Mouse (Mus musculus): Measurements from ENCODE around the gene H2-T23.
A peak's percentile ranks its signal among the peaks of the same experiment; 100 is the strongest.
"Not testable (repeated sequence)": the region's sequence is repeated elsewhere in the genome, so short reads cannot be mapped to it uniquely, and the experiment has no call there.

Gene H2-T23

DNA sequence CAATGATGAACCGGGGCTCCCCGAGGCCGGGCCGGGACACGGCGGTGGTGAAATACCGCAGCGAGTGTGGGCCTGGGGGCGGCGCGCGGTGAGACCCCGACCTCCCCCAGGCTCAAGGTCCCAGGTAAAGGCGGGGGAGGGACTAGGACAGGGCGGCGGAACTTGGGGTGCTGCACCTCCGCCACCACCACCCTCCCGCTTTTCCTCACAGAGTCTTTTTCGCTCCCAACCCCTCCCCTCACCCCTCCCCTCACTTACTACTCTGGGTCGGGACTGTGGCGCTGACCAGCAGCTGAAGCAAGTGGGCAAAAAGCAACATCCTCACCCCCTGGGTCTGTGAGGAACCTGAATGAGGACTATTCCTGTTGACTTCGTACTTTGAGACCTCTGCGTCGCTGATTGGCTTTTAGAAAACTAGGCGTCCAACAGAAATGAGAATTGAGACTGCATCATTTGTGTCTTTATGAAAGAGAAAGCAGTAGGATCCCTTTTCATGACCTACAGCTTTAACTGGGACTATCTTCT is at the start of gene H2-T23:
H2-T23 (minus strand) TSS at position 505 of the 525 bp plus-strand sequence.
- not testable (repeated sequence) for DNase-seq (ENCODE audit: low read depth, low spot score)

DNA sequence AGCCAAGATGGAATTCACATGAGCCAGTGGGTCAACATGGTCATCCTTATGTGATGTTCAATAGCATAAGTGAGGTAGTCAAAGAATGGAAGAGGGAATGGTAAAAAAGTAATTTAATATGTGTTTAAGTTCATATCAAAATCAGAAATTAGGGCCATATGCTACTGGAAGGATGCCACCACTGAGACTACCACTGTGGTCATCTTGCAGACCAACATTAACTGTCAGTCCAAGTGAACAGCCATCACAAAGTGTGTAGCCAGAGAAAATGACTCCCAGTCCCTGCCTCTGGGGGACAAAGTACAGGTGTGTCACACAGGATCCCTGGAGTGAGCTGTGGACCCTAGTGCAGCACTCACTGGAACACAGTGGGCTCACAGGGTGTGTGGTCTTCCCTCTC is 49.2 kb upstream of the H2-T23 start:
- not testable (repeated sequence) for DNase-seq (ENCODE audit: low read depth, low spot score)

DNA sequence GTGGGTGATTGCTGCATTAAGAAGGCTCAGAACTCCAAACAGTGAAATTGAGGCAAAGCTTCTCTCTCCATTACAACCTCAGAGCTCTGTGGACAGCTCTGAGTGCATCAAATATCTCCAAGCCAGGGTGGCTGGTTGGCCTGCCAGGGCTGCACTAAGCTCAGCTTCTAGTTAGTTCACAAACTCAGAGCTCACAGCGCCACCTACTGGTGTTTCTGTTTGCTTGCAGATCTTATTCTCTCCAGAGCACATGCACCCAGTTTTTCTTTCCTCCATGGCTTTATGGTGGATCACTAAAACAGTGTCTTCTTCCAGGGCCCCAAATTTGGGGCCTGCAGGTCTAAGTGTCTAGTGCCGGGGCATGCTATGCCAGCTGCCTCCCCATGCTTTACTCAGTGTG is 28.2 kb upstream of the H2-T23 start:
- DNase-seq (ENCODE audit: low read depth, low spot score), result peak; percentile 18

DNA sequence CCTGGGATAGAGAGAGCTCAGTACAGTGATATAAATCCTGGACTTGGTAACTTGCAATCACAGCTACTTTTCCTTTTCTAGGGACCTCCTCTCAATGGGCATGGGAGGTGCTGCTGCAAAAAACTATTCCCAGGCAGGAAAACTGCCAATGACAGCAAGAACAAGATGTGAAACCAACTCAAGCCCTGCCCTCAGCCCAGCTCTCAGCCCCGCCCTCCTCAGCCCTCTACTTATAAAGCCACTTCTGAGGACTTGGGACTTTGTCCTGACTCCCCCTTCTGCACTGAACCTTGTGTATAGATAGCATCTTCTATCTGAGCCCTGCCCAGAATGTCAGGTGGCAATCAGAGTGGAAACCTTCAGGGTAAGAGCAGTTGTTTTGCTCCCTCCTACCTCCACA is 25.7 kb upstream of the H2-T23 start, which contains the start of gene Gm11127:
Gm11127 (minus strand) TSS at position 10 of the 400 bp plus-strand sequence.
- not testable (repeated sequence) for DNase-seq (ENCODE audit: low read depth, low spot score)

DNA sequence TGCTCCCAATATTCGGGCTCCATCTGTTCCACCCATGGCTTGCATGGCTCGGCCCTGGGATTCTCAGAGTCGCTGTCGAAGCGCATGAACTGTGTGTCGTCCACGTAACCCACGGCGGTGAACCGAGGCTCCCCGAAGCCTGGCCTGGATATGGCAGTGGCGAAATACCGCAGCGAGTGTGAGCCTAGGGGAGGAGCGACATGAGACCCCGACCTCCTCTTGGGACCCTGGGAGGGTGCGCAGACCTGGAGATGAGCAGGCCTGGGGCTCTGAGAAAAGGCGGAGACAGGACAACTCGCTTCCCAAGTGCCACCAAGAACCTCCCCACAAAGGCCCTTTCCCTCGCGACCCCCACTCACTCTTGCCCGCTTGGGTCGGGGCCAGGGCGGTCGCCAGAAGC is 25.3 kb upstream of the H2-T23 start:
- not testable (repeated sequence) for DNase-seq (ENCODE audit: low read depth, low spot score)

DNA sequence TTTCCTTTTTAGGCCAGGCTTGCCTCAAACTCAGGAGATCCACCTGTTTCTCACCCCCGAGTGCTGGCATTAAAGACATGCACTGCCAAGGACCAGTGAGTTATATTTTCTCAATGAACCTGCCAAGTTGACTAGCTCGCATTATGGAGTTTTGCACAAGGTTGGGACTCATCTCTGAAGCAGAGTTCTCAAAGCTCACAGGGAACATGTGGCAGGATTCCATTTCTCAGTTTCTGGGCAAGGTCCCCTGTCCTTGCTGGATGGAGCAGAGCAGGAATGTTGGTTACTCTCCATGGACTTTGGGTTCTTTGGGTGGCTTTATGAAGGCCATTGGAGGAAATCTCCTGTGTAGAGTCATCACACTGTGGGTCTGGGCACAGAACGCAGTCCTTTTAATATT is 10.6 kb upstream of the H2-T23 start:
- DNase-seq (ENCODE audit: low read depth, low spot score), result no peak

DNA sequence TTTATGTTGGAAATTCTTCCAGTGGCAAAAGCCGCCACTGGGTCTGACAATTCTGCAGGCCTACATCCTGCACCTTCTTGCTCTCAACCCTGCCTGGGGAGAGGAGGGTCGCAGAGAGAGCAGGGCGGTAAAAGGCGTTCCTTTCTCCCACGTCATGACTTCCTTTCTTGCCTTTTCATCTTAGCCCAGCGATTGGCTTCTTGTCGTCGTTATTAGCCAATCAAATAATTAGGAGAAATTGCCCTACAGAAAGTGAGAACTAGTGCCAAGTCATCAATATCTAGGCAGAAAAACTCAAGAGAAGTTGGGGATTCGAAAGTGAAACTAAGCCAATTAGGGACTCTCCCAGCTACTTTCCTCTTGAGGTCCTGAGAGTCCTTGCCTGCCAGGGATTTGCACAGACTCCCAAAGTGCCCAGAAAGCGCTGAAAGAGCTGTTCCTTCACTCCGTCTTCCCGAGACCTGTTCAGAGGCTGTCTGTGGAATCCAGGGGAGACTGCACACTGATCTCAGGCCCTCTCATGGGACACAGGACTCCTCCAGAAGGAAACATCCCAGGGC is 10.0 kb upstream of the H2-T23 start, which contains the start of the genes H2-T22 and Gm6034:
H2-T22 (minus strand) TSS at position 138 of the 560 bp plus-strand sequence.
Gm6034 (plus strand) TSS at position 352 of the 560 bp plus-strand sequence.
- peak; percentile 31 for DNase-seq (ENCODE audit: low read depth, low spot score)

DNA sequence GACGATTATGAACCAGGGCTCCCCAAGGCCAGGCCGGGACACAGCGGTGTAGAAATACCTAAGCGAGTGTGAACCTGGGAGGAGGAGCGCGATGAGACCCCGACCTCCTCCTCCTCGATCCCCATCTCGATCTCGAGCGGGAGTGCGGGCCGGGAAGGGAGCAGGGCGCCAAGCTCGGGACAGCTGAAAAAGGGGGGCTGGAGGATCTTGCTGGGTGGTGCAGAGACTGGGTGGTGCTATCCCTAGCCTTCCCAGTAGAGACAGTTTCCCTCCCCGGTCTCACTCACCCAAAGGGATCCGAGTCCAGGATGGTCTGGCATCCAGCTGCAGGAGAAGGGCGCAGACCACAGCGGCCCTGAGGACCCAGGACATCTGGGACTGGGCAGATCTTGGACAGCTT is 9.4 kb upstream of the H2-T23 start:
- DNase-seq (ENCODE audit: low read depth, low spot score), result not testable (repeated sequence)

DNA sequence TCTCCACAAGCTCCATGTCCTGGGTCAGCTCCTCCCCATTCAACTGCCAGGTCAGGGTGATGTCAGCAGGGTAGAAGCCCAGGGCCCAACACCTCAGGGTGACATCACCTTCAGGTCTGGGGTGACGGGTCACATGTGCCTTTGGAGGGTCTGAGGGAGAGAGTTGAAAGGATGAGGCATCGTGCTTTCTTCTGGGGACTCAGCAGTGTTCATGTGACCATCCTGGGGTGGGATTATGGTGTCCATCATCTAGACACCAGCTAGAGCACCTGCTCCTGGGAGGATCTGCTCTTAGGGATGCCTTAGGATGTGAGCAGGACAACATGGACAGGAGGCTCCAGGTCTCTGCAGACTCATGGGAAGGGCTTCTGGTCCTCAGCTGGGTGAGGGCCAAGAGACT is 7.9 kb upstream of the H2-T23 start:
- DNase-seq (ENCODE audit: low read depth, low spot score), result not testable (repeated sequence)

DNA sequence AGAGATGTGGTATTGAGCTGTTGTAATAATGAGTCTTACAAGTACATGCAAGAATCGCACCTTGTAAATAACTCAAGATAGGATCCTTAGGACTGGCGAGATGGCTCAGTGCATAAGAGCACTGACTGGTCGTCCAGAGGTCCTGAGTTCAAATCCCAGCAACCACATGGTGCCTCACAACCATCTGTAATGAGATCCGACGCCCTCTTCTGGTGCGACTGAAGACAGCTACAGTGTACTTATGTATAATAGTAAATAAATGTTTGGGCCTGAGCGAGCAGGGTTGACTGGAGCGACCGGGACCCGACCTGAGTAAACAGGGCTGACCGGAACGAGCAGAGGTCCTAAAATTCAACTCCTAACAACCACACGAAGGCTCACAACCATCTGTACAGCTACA is 3.5 kb upstream of the H2-T23 start:
- not testable (repeated sequence) for DNase-seq (ENCODE audit: low read depth, low spot score)

DNA sequence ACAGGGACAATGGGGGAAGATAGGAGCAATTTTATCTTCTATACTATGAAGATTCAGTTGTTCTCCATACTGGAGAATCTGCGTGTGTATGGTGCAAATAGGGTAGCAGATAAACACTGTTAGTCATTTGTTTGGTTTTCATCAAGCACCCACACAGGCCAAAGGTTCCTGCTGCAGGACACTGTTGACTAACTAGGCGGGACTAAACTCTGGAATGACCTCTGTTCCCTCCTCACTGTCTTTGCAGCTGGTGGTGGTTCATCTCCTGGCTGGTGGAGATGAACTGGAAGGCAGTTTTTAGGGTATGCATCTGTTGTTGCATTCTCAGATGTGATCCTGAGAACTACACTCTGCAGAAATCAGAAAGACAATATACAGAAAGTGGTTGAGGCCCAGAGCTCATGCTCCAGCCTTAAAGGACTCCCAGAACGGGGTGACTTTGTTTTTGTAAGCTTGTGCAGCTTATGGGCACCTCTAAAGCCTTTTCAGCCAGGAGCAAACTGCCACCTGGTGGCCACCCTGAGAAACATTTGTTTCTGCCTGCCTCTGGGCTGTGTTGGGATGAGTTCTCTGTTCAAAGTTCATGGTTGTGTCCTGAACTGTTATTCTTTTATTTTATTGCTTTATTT is 2.5 kb upstream of the H2-T23 start:
- not testable (repeated sequence) for DNase-seq (ENCODE audit: low read depth, low spot score)

DNA sequence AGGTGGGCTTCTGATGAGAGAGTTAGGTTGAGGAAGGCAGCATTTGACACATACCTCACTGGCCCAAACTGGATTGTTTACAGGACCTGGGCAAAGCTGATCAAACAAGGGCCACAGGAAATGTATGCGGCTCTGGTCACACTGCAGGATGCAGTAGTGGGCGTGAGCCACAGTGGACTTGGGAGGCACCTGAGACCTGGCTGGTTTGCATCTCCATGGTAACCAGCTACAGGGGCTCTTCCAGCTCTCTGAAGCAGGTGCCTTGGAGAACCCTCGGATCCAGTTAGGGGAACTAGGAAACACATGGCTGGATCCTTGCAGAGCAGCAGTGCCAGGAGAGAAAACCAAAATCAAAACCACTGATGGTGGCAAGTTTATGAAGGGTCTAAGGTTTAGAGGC is 1.9 kb upstream of the H2-T23 start:
- DNase-seq (ENCODE audit: low read depth, low spot score), result not testable (repeated sequence)

DNA sequence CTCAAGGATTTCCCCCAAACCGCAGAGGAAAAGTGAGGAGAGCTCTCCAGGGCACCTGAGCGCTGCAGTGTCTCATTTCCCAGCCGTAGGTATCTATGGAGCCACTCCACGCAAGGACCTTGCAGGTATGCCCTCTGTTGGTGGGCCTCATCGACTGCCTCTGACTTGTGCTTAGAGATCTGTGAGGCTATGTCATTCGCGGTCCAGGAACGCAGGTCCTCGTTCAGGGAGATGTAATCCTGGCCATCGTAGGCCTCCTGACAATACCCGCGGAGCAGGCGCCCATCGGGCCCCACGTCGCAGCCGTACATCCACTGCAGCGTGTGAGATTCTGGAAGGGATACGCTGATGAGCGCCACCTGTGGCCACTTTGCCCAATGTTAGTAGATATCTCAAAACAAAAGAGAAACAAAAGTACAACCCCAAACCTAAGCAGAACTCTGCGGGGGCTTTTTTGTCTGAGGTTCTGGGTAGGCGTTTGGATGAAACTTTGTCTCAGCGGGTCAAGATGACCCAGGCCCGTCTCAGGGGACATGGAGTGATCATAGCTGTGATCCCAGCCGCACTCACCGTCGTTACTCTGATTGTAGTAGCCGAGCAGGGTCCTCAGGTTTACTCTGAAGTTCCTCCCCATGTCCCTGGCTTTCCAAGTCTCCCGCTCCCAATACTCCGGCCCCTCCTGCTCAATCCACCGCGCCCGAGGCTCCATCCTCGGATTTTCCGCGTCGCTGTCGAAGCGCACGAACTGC is 898 bp downstream of the H2-T23 start:
- DNase-seq (ENCODE audit: low read depth, low spot score), result not testable (repeated sequence)

DNA sequence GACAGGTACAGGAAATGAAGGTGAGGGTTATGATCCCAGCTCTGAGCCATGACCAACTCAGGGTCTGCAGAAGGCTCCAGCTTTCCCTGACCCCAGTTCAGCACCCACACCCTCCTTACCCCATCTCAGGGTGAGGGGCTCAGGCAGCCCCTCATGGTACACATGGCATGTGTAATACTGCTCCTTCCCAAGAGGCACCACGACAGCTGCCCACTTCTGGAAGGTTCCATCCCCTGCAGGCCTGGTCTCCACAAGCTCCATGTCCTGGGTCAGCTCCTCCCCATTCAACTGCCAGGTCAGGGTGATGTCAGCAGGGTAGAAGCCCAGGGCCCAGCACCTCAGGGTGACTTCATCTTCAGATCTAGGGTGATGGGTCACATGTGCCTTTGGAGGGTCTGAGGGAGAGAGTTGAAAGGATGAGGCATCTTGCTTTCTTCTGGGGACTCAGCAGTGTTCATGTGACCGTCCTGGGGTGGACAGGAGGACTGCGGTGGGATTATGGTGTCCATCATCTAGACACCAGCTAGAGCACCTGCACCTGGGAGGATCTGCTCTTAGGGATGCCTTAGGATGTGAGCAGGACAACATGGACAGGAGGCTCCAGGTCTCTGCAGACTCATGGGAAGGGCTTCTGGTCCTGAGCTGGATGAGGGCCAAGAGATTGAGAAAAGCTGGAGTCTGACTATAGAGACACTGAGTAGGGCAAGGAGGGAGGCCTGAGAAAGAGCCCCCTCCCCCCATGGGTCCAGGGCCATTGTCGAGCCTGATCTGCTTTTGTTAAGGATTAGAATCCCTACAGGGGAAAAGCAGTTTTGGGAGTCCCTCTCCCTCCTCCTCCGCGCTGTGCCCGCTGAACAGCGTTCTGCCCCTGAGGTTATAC is 1.7 kb downstream of the H2-T23 start:
- not testable (repeated sequence) for DNase-seq (ENCODE audit: low read depth, low spot score)

DNA sequence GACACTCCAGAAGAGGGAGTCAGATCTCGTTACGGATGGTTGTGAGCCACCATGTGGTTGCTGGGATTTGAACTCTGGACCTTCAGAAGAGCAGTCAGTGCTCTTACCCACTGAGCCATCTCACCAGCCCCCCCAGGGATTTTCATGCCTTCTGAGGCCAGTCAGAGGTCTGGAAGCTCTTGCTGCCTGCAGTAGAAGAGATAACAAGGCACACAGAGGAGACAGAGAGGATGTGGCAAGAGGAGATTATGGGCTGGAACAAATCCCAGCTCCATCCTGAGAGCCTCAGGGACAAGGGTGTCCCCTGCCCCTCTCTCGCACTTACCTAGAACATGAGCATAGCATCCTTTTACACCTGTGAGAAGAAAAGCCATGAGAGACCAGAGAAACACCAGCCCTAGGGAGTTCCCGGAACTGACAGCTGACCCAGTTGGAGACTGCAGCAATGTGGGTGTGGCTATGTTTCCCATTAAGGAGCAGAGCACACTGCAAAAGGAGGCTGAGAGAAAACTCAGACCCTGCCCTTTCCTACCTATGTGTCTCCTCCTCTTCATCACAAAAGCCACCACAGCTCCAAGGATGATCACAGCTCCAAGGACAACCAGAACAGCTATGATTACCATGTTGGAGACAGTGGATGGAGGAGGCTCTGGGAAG is 2.5 kb downstream of the H2-T23 start:
- DNase-seq (ENCODE audit: low read depth, low spot score), result not testable (repeated sequence)

DNA sequence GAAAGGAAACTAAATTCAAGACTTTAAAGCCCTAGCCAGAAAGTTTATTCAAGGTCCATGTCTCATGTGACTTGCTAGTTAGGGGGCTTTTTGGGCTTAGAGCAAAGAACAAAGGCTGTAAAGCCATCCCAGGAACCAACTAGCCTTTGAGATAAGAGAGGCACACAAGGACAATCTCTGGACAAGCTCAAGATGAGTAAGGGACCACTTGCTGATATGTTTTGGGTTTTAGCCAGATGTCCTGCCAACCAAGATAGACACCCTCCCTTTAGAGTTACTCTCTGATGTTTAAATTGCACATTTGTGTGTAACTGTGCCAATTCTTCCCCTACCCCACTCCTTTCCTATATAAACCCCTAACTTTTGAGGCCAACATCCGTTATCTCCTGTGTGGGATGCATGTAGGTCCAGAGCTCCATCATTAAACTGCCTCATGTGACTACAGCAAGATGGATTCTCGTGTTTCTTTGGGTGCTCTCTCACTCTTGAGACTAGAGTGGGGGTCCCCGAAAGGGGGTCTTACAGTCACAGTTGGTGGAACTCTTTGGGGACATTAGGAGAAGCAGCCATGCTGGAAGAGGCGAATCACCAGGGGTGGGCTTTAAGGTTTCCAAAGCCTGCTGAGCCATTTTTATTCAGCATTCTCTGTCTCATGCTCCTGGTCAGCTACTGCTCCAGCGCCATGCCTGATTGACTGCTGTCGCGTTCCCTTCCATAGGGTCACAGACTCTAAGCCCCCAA is 3.6 kb downstream of the H2-T23 start:
- DNase-seq (ENCODE audit: low read depth, low spot score), result no peak

DNA sequence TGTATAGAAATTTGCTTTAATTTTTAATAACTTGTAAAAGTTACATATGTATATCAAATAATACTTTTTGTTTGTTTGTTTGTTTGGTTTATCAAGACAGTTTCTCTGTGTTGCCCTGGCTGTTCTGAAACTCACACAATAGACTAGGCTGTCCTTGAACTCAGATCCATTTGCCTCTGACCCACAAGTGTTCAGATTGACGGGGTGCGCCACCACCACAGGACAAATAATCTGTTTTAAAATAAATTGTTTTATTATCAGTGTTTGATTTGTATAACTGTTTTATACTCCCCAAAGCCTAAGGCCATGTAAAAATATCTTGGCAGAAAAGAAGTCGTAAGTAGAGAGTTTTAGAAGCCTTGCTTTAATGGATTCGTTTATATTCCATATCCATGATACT is 5.0 kb downstream of the H2-T23 start:
- DNase-seq (ENCODE audit: low read depth, low spot score), result no peak

DNA sequence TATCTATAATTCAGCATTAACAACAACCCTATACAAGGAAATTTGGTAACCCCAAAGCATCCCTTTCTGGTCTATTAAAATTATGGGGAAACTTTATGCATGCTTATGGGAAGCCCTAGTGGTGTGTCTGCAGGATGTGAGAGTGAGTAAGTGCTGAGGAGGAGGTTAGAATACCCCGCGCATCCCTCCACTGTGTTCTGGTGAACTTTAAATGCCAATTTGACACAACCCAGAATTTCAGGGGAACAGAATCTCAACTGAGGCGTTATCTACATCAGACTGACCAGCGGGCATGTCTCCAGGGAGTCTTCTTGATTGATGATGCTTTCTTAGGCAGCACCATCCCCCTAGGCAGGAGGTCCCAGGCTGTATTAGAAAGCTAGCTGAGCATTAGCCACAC is 6.8 kb downstream of the H2-T23 start:
- DNase-seq (ENCODE audit: low read depth, low spot score), result no peak

DNA sequence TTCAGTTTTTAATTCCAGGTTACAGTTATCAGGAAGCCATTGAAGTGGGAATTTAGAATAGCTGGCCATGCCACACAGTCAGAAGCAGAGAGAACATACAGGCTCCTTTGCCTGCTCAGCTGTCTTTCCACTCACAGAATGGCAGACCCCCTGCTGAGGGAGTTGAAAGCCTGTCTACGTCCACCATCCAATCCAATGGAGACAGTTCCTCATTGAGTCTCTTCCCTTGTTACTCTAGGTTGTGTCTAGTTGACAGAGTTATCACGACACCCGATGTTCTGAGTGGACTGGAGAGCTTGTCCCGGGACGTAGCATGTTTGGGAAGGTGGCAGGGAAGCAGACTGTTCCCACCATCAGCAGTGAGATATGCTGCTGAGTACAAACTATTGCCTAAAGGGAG is 7.5 kb downstream of the H2-T23 start:
- no peak for DNase-seq (ENCODE audit: low read depth, low spot score)

All from WW6 (cell line).